Mouse (Mus musculus): ENCODE data around the gene Tpcn1. TPM values are rescaled to one million over a fixed set of nuclear protein-coding genes. Genes with fewer than 3 reads are reported as not detected.
A peak's percentile ranks its signal among the peaks of the same experiment; 100 is the strongest.

Gene Tpcn1
- 15.6 and 15.9 TPM in 2 replicates for total RNA-seq (2017)

GRCm38 (mm10) chr5:120588569-120589094, at the start of gene Tpcn1, which contains the start of gene Iqcd:
Gene Tpcn1, minus strand, starts transcription at chr5:120588673.
Gene Iqcd, plus strand, starts transcription at chr5:120589016.
- peak; percentile 90 for ATAC-seq (ENCODE audit: extremely low read depth, insufficient number of reproducible peaks, low FRiP score, poor library complexity, severe bottlenecking)

GRCm38 (mm10) chr5:120635633-120636032, 47.2 kb upstream of the Tpcn1 start:
- ATAC-seq (ENCODE audit: extremely low read depth, insufficient number of reproducible peaks, low FRiP score, poor library complexity, severe bottlenecking): no peak

- 0 out of 2 replicates have a peak, but pooled peaks have one; percentile 14 for ATAC-seq (ENCODE audit: extremely low read depth, insufficient number of reproducible peaks, low FRiP score, poor library complexity, severe bottlenecking)
Measured at GRCm38 (mm10) chr5:120634860-120635259, 46.4 kb upstream of the Tpcn1 start.

- ATAC-seq (ENCODE audit: extremely low read depth, insufficient number of reproducible peaks, low FRiP score, poor library complexity, severe bottlenecking): no peak
Measured at GRCm38 (mm10) chr5:120634131-120634530, 45.7 kb upstream of the Tpcn1 start, which contains the start of gene Cfap73. Gene Cfap73, minus strand, starts transcription at chr5:120634235.

- ATAC-seq (ENCODE audit: extremely low read depth, insufficient number of reproducible peaks, low FRiP score, poor library complexity, severe bottlenecking): no peak
Measured at GRCm38 (mm10) chr5:120631892-120632291, 43.4 kb upstream of the Tpcn1 start.

- ATAC-seq (ENCODE audit: extremely low read depth, insufficient number of reproducible peaks, low FRiP score, poor library complexity, severe bottlenecking): no peak
Measured at GRCm38 (mm10) chr5:120631128-120631527, 42.7 kb upstream of the Tpcn1 start.

GRCm38 (mm10) chr5:120628624-120629023, 40.2 kb upstream of the Tpcn1 start:
- ATAC-seq (ENCODE audit: extremely low read depth, insufficient number of reproducible peaks, low FRiP score, poor library complexity, severe bottlenecking): no peak

DNA sequence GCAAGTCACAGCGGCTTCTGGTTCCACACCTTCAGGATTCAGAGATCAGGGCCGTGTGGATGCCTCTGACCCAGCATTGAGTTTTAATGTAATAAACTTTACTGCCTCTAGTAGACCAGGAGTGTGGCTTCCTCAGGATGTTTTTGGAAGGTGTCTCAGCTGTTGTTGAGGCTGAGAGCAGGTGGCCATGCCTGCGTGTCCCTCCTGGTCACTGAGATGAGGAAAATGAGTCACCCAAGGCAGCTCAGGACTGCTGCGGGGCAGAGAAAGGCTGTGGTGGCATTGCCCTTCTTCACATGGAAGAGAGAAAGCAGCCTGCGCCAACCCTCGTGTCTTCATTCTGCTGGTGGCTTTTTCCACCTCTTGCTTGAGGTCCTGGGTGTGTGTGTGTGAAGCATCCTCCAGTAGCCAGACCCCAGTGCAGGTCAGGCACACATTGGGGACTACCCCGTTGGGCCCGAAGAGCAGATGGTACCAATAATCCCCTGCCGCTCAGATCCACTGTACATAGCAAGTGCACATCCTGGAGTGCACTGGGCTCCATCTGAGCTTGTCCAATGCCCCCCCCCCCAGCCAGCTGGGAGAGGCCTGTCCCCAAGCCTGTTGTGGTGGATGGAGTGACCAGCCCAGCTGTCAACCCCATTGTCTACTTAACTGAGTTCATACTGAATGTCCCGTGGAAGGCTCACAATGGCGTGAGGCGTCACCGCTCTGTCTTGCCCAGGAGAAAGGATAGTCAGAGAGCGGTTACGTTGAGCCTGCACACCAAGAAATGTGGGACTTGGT, 39.2 kb upstream of the Tpcn1 start:
- no peak for ATAC-seq (ENCODE audit: extremely low read depth, insufficient number of reproducible peaks, low FRiP score, poor library complexity, severe bottlenecking)

DNA sequence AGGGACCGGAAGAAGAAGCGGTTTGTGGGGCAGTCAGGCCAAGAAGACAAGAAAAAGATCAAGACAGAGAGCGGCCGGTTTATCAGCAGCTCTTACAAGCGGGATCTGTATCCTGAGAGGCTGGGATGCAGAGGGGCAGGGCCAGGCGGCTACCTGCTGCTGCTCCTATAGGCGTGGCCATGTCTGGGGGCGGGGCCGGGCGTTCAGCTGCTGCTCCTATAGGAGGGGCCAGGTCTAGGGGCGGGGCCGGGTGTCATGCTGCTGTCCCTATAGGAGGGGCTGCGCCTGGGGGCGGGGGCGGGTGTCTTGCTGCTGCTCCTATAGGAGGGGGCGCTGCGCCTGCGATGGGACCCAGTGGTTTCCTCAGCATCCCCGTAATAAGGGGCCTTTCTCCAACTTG, 37.9 kb upstream of the Tpcn1 start:
- ATAC-seq (ENCODE audit: extremely low read depth, insufficient number of reproducible peaks, low FRiP score, poor library complexity, severe bottlenecking): no peak

GRCm38 (mm10) chr5:120624427-120624826, 36.0 kb upstream of the Tpcn1 start:
- ATAC-seq (ENCODE audit: extremely low read depth, insufficient number of reproducible peaks, low FRiP score, poor library complexity, severe bottlenecking): no peak

DNA sequence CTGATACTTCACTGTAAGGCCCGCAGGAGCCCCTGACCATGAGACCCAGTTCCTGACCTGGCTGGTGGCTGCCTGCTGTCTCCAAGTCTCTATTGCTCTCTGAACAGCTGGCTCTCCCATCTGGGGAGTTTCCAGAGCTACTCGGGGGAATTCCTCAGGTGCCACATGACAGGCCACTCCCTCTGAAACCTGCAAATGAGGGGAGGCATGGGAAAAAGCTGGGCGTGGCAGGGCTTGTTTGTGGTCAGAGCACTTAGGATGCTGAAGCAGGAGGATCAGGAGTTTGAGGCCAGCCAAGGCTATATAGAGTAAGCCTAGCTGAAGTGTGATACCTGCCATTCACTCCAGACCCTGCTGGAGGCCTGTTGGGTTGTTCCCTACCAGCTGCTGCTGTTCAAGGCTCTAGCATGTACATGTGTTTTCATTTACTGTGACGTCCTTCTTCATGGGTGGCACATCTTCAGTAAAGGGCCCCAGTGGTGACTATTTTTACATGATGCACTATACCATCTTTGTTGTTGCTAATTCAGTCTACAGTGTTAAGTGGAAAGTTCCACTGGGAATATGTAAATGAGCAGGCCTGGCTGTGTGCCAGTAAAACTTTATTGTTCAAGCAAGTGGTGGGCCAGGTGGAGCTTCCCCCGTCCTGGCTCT, 33.9 kb upstream of the Tpcn1 start:
- ATAC-seq (ENCODE audit: extremely low read depth, insufficient number of reproducible peaks, low FRiP score, poor library complexity, severe bottlenecking): peak; percentile 3; the same call in 1 of the 2 replicates

GRCm38 (mm10) chr5:120621846-120622197, 33.3 kb upstream of the Tpcn1 start:
- ATAC-seq (ENCODE audit: extremely low read depth, insufficient number of reproducible peaks, low FRiP score, poor library complexity, severe bottlenecking): no peak

DNA sequence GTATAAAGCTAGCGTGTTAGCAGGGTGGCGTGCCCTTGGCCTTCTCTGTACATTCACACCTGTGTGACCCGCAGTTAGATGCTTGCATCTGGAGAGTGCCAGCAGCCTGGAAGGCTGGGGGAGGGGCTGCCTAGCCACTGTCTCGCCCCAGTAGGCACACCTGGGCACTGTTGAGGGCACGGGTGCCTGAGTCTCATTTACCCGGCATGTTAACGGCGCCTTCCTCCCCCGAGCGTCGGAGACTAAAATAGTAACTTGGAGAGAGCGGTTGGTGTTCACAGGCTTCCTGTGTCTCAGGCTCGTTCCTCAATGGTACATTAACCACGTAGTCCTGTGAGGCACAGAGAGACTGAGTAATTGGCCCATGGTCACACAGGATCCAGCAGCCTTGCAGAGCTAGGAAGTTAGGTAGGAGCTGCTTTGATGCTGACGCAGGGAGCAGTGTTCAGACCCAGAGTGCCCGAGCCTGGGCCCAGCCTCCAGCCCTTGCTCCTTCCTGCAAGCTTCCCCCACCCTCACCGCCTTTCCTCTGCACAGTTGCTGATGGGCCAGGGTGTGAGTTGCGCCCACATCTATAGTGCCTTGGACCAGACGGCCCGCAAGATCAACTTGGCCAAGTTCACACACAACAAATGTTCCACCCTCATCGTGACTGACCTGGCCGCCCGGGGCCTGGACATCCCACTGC, 32.7 kb upstream of the Tpcn1 start:
- peak; percentile 42 for ATAC-seq (ENCODE audit: extremely low read depth, insufficient number of reproducible peaks, low FRiP score, poor library complexity, severe bottlenecking)

DNA sequence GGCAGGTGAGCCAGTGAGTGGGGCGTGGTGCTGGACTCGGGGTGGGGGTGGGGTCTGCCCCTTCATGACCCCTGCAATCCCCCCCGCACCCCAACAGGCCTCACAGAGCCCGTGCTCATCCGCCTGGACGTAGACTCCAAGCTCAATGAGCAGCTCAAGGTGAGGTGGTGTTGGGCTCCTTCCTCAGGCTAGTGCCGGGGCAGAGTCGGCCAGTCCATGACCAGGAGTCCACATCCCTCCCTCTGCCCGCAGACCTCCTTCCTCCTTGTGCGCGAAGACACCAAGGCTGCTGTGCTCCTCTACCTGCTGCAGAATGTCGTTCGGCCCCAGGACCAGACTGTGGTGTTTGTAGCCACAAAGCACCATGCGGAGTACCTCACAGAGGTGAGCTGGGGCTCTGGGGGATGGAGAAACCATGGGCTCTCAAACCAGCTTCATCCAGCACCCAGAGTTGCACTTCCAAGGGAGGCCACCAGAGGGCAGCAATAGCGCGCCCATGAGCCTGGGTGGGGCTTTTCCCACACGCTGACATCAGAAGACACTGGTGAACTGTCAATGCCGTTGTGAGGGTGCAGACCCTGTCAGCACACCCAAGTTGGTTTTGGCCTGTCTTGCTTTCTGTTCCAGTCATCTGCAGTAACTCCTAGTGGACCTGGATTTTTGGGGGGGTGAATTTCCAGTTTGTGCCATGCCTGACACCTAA, 32.1 kb upstream of the Tpcn1 start:
- peak; percentile 53 for ATAC-seq (ENCODE audit: extremely low read depth, insufficient number of reproducible peaks, low FRiP score, poor library complexity, severe bottlenecking)

DNA sequence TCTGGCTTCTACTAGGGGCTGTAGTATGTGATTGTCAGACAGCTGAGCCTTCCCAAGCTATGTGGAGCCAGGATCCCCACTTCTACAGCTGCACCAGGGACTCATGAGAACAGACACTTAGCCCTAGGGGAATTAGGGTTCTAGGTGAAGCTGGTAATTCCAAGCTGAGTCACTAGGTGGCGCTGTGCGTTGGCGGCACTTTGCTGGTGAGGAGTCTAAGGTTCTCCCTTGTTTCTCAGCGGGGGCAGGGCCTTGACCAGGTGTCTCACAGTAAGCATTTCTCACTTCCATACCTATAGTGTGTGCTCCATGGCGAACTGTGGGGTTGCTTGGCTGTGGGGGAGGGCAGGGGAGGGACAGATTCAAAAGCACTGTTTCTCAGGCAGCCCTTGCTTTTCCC, 30.7 kb upstream of the Tpcn1 start:
- 0 out of 2 replicates have a peak, but pooled peaks have one; percentile 18 for ATAC-seq (ENCODE audit: extremely low read depth, insufficient number of reproducible peaks, low FRiP score, poor library complexity, severe bottlenecking)

GRCm38 (mm10) chr5:120618778-120619177, 30.3 kb upstream of the Tpcn1 start:
- no peak for ATAC-seq (ENCODE audit: extremely low read depth, insufficient number of reproducible peaks, low FRiP score, poor library complexity, severe bottlenecking)

- ATAC-seq (ENCODE audit: extremely low read depth, insufficient number of reproducible peaks, low FRiP score, poor library complexity, severe bottlenecking): no peak
Measured at GRCm38 (mm10) chr5:120615903-120616302, 27.4 kb upstream of the Tpcn1 start.

- peak; percentile 88 for ATAC-seq (ENCODE audit: extremely low read depth, insufficient number of reproducible peaks, low FRiP score, poor library complexity, severe bottlenecking)
Measured at GRCm38 (mm10) chr5:120612822-120613604, 24.5 kb upstream of the Tpcn1 start.

Measured in neutrophil, adult 5-6 weeks (primary cell).